Mouse (Mus musculus) layer of hippocampus, adult 11-12 months (tissue): Measurements from ENCODE around the gene Rbfox3.
A peak's percentile ranks its signal among the peaks of the same experiment; 100 is the strongest.

ENCODE experiments used
- DNase-seq: peaks from one replicate; pipeline ENCODE4 v3.0.0; 2022; ENCODE audit warnings: low spot score

Rbfox3 gene

DNA sequence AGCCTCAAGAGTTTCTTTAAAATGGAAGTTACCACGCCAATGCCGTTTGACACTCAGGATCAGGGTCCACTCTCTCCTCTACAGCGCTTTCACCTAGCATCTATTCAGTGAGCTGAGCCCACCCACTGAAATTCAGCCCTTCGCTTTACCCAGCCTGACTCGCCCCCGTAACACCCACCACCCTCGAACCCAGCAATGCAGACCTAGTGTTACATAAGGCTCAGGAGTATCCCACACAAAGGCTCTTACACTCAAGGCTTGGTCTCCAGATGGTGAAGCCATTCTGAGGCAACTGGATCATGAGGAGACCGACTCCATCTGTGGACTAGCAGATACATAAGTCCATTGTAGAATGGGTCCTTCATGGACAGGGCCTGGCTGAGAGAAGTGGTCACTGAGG is 152.2 kb downstream of the Rbfox3 start:
- no peak for DNase-seq

DNA sequence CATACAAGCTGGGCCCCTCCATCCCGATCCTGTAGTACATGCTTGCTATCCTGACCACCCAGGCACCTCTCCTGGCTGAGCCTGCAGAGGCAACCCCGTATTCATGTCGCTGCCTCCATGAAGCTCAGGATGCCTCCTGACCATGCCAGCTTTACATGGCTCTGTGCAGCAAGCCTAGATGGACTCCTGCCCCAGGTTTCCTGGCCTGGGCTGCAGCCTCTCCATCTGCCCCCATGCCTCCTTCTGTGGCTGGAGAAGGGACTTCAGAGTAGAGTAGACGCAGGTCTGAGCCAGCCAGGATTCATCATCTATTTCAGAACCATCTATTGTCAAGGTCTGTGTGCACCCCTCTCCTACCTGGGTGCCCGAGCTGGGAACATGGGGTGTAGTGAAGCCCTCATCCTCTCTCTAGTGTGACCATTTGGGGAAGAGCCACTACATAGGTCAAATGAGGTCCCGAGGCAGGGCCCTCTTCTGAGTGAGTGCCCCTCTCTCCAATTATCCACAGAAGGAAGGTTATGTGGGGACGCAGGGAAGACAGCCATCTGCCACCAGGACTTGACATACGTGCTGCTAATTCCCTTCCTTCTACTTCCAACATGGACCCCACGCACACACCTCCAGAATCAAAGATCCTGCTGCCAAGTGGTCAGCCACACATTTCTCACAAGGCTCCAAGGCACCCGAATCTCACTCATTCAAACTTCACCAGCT is 153.0 kb downstream of the Rbfox3 start:
- DNase-seq = no peak

DNA sequence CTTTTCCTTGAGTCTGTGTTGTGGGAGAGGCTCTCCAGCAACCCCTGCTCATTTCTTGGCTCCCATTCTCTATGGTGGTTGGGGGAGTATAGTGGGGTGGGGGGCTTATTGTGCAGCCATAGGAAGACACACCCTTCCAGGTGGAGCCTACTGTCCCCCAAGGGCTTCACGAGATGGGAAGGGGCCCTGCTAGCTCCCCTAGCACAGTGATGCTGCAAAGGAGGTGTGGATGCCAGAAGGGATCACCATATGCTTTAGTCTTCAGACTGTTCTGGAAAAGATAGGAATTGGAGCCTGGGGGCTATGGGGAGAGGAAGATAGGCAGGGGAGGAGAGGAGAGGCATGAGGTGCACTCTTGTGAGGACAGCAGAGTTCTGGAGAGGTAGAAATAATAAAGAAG is 153.9 kb downstream of the Rbfox3 start:
- DNase-seq = no peak

DNA sequence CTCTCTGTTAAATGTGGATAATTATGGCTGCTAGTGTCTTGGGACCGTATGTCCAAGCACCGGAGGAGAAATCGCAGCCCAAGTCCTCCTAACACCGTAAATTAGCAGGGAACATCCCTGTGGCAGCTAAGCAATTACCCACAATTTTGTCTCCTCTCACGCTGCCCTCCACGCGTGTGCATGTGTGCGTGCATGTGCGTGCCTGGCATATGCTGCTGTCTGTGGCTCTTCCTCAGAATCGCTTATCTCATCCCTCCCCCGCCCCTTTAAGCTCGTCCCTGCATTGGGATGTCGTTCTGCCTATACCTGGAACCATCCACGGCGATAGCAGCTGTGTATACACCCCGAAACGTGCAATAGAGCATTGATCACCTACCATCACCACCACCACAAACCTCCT is 156.4 kb downstream of the Rbfox3 start:
- no peak for DNase-seq

DNA sequence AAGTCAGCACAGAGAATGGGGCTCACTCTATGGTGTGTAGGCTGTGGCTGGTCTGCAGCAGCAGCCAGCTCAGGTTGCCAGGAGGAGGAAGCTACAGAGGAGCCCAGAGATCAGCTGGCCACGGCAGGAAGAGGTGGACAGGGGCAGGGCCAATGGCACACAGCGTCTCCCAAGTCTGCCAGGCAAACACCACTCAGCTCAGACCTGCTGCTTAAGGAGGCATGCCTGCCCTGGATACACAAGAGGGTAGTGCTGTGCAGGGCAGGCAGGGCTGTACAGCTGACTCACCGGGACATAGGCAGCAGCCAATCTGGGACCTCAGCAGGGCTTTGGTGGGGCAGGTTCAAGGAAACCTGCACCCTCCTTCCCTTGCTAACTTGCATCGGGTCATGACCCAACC is 156.9 kb downstream of the Rbfox3 start:
- DNase-seq = no peak

DNA sequence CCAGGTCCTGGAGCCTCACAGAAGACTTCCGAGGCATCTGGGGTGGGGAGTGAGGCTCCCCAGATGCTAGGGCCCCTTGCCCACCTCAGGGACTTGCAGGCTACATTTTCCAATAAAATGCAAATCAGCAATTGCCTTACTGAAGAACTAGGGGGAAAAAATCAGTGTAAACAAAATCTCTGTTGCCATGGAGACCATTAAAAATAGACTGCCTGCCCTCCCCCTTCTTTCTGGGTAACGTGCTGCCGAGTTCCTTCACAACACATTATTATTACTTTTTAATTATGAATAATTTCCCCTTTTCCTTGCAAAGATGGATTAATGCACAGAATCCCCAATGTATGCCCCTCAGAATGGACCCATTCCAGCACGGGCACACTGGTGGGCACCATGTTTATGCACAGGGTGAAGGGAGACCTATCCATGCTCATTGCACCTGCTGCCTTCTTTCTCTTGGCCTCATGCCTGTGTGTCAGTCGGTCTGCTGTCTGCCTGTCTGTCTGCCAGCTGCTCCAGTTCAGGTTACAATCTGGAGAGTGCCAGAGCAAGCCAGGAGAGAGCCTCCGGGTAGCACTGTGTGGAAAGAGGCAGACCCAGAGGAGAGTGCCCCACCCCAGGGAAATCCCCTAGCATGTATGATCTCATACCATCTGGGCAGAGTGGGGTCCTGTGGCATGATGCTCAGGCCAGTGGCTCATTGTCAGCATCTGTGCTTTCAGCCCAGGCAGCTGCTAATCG is 159.3 kb downstream of the Rbfox3 start:
- peak; percentile 46 for DNase-seq

DNA sequence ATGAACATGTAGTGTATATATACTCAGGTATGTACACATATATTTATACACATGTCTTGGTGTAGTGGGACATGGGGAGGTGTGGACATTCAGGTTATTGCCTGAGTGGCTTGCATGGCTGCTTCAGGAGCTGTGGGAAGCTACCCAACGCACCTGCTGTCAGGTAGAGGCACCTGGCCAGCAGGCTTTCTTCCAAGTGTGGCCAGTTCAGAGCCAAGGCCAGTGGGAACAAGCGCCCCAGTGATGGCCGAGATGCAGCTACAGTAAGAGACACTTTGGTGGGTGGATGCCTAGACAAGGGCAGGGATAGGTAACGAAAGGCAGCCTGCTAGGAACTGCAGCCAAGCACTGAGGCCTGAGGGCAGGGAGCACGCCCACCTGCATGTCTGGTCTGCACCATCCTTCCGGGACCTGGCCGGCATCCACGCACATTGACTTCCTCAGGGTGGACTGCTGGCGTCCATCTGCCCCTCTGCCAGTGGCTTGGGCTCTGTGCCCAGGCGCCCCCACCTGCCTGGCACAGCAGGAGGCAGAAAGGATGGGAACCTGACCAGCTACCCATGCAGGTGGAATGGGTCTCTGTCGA is 160.6 kb downstream of the Rbfox3 start:
- DNase-seq = no peak

DNA sequence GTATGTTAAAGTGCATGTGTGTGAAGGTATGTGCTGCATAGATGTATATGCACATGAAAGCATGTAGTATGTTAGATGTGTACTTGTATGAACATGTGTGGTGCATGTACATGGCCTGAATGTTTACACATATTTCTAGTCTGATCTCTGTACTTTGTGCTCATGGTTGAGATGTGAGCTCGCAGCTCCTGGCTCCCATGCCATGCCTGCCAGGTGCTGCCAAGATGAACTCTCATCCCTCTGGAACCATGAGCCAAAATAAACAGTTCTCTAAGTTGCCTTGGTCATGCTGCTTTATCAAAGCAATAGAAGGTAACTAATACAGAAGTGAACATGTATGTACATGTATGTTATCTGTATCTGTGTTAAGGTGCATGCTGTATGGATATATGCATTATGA is 161.9 kb downstream of the Rbfox3 start:
- DNase-seq = no peak

DNA sequence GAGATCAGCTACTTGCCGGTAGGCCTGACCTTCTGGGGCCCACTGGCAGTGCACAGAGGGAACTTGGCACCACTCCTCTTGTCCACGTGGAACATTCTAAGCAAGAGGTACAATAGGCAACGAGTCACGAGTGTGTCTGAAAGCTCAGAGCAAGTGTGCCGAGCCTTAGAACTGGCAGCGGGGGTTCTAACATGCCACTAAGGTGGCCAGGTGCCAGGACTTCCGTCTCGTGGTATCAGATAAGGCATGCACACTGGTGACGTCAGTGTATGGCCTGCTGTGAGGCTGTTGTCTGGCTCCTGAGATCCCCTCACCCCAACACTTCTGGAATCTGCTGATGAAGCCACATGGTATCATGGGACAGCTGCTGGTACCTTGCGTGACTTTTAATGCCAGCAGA is 162.8 kb downstream of the Rbfox3 start:
- DNase-seq = no peak

DNA sequence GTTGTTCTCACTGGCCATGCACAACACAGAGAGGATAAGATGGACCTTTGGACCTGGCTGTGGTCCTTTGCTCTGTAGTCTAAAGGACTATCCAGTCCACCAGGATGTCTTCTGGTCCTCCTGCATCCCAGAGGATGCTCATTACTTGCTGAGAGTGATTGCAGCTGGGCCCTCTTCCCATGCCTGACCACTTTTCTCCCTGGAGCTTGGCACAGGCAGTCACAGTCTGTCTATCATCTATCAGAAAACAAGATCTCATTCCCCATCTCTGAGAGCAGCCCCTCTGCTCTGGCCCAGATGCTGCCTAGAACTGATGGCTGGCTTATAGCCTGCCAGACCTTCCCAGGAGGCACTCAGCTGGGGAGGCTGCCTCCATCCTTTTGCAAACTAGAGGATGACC is 166.1 kb downstream of the Rbfox3 start:
- no peak for DNase-seq

DNA sequence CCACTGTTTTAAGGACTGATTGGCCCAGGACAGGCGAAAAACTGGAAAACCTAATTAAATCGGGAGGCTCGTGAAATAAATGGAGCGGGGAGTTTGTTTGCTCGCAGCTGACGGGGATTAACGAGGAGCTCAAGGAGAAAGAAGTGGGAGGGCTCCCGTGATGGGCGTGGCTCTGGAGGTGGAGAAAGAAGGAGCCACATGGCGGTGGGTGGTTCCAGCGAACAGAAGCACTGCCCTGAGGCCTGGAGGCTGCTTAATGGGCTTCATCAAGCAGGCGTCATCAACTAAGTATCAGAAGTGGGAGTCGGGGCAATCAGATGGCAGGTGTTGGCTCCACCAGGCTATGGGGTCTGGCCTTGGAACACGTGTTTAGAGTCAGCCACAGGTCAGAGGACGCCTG is 166.6 kb downstream of the Rbfox3 start:
- DNase-seq = peak; percentile 57

DNA sequence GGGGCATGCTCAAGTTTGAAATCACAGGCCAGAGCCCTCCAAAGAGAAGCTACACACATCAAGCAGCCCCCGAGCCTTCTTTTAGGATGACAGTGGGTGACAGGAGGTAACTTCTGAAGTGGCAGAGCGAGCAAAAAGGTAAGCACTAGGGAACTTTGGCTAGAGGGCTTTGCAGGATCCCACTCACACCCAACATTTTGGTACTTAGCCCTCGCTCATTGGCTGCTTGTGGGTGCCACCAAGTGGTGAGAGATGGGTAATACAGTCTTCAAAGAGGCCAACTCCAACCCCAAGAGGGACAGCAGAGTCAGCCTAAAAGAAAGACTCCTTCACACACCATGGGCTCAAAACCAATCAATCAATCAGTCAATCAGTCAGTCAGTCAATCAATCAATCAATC is 168.6 kb downstream of the Rbfox3 start:
- DNase-seq = peak; percentile 52

DNA sequence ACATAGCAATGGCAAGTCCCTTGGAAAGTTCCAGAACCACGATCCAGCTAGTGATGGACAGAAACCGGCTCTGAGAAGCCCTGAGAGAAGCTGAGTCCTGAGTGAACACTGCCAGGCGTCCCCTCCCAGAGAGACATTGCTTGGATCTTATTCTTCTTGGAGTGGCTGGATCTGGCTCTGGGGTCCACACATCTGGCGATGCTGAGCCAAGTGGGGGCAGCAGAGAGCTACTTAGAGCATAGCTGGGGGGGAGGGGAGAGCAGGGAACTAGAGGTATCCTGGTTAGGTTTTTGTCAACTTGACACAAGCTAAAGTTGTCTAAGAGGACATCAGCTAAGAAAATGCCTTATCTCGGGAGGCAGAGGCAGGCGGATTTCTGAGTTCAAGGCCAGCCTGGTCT is 170.1 kb downstream of the Rbfox3 start:
- peak; percentile 43 for DNase-seq

DNA sequence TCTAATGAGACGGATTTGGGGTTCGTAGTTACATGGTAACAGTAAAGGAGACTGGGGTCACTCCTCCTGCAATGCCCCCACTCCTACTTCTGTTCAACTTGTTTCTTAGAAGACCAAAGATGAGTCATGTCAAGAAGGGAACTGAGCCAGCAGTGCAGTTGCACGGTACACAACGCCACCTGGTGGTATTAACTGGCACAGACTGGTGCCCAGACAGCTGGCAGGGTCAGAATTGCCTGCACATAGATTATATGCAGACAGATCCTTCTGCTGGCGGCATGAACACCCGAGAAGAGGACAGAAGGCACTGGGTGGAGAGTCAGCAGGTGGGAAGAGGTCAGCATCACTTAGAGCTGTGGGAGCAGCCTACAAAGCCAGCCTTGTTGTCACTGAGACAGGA is 171.4 kb downstream of the Rbfox3 start:
- peak; percentile 83 for DNase-seq

DNA sequence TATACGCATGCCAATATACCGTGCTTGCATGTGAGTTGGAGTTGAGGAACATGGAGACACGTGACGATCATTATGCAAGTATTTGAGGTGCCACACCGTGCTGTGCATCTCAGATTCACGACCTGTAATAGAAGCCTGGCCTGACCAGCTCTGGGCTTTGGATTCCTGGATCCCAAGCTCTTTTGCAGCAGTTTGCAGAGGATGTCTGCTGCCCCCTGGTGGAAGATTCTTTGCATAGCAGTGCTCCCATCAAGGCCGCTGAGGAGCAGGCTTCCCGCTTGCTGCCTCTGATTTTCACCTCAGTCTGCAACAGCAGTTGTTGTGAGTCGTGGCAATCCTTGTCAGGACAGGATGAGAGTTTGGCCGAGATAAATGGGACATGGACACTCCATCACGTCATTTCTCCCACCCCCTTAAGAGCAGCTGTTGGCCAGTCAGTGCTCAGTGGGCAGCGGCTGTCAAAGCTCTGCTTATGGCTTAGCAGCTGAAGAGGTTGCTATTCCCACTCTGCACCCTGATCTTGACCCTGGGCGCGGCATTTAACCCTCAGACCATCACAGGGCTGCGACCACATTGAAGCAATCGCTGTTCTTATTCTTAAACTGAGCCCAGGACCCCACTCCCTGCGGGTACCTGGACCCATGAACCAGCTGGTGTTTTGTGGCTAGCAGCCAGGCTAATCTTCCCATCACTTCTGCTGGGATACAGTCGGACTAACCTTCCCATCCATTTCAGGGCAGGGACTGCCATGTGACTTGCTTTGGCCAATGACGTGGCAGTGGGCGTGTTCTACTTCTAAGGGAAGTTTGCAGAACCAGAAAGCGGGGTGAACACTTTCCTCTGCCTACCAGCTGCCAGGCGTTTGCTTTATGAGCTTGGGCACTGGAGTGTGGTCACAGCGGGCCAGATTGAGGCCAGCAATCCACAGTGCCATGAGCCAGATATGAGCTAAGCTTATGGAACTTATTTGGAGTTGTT is 172.3 kb downstream of the Rbfox3 start:
- DNase-seq = peak; percentile 89

DNA sequence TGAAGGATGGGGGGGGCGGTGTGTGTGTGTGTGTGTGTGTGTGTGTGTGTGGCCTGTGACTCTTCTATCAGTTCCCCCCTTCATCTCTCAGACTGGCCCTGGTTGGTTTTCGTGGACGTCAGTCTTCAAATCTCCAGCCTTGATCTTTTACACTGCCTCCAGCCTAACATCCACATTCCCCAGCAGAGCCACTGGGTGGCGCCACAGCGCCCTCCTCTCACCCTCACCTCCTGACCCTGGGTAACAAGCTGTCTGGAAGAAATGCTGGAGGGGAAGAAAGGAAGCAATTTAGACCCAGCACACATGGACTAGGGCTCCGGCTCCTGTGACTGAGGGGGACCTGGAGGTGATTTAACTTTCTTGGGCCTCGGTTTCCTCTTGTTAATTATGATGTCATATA is 173.1 kb downstream of the Rbfox3 start:
- no peak for DNase-seq

DNA sequence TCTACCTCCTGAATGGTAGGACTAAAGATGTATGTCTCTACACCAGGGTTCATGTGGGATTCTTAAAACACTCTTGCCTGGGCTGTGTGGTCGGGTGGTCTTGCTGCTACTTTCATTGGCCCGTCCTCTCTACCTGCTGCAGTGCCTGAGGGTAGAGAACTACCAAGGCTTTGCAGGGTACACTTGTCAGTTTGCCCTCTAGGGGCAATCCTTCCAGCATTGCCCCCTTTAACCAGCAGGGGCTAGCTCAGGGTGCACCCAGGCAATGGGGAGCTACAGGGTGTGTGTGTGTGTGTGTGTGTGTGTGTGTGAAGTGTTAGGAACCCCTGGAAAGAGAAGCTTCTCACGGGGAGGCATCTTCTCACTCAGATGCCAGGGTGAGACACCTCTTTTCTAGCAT is 173.6 kb downstream of the Rbfox3 start:
- no peak for DNase-seq

DNA sequence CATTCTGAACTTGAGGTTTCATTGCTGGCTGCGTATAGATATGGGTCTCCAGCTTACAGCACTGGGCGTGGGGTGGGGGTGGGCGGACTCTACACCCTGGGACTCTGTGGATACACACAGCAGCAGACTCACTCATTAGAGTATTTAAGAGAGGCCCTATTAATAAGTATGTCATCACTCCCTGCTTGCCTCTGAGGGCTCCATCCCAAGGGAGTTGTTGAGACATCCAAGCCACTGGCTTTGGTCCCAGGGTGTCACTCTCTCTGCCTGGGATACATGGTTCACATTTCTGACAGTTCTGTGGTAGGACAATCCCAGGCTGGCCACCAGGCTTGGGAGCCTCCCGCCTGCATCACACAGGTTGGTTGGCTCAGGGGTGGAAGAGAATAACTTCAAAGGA is 174.4 kb downstream of the Rbfox3 start:
- no peak for DNase-seq

DNA sequence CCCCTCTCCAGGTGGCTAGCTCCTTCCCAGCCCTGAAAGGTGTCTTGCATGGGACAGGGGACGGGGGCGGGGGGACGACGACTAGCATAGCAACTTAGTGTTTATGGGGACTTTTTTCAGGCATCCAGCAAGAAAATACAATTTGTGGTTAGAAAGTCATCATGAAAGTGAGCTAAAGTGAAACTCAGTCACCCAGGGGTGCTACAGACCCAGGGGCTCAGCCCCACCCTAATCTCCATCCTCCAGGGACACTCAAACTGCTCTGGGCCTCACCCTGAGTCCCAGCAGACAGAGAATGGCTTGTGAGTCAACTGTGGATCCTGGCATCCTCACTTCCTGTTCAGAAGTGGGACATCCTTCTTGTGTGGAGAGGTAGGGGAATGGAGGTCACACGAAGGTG is 179.7 kb downstream of the Rbfox3 start:
- no peak for DNase-seq

DNA sequence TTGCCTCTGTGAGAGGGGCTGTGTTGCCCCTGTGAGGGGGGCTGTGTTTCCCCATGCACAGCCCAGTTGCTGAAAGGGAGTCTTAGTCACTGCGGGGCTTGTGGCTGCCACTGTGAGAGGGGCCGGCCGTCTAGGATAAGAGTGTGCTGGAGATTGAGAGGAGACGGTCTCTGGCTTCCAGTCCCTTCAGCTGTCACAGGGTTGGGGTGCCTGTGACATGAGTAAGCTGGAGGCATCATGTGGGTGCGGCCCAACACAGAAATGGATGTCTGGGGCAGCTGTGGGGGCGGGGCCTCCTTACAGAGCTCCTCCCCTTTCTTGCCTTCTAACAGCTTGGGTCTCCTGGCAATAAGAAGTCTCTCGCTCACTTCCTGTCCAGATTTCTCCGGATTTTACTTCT is 182.0 kb downstream of the Rbfox3 start:
- DNase-seq = no peak

DNA sequence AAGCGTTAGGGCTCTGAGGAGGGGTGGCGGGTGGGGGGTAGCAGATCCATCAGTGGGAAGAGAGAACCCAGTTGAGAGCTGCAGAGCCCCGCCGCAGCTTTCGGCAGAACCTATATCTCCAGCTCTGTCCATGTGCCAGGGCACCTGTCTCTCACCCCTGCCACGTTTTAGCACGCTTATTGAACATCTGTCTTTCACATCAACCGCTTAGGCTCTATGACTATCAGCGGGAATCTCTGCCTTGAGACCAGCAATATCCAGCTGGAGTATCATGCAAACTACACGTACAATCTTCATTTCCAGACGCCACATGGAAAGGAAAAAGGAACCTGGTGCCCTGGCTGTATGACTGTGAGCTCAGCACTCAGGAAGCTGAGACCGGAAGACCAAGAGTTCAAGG is 182.6 kb downstream of the Rbfox3 start:
- no peak for DNase-seq

DNA sequence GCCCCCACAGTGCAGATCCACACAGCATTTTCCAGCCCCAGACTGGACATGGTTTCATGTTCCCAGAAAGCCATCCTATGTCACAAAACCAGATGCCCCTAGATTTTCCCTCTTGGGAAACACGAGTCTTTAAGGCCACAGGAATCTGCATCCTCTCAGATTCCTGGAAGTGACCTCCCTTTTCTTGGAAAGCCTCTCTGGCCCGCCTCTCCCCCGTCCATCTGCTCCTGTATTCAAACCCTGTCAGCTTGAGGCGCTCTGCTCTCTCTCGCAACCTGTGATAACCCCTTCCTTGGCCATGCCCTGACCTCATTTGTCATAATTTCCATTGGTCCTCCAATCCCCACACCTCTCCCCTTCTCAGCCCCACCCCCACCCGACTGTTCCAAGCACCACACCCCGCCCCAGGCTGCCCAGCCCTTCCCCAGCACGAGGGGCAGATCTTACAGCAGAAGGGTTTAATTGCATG is 183.3 kb downstream of the Rbfox3 start:
- no peak for DNase-seq
